Mouse (Mus musculus): ENCODE results near the gene Vill. TPM values are rescaled to one million over a fixed set of nuclear protein-coding genes. Genes with fewer than 3 reads are reported as not detected.
A peak's percentile ranks its signal among the peaks of the same experiment; 100 is the strongest.

Gene Vill
- total and polyA plus RNA-seq, 2 experiments from 2014 or later: 2.8 to 3.8 TPM

DNA sequence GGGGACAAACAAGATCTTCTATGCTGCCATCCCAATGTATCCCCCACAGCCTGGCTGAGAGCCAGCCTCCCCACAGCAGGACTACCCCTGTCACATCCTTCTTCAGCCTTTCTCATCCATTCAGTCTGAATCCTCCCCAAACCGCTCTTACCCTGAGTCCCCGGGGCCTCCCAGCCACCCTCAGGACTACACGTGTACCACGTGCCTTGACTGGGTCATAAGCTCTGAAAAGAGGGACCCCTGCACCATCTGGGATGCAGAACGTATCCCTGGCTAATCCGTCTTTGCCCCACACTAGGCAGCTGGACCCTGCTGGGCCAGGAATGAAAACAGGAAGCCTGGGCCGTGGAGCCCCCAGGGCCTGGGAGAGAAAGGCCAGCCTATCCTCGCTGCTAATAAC lies 29.5 kb downstream of the Vill start:
- H3K9me3 ChIP-seq (ENCODE audit: low read length): no peaks in the 10 kb centered on the region
- 5% methylated on average over 8 of the region's 8 CpGs for WGBS
- ATAC-seq (ENCODE audit: low FRiP score): peak; percentile 65; the same call in 1 of the 2 replicates
- H3K36me3 ChIP-seq (ENCODE audit: insufficient read depth, low read length): peaks cover 12% of the 10 kb centered on the region; the same call in 1 of the 2 replicates
- no peak overlapping the region for H3K4me3 ChIP-seq (ENCODE audit: low read depth, low read length)
- H3K4me1 ChIP-seq (ENCODE audit: insufficient read depth, low read length): no peaks in the 10 kb centered on the region
- no peak overlapping the region for H3K27ac ChIP-seq (ENCODE audit: low read depth, low read length)
- TF ChIP-seq CTCF (IDR thresholded peaks at IDR 0.05): no peak
- H3K27me3 ChIP-seq (ENCODE audit: insufficient read depth, low read length): no peaks in the 10 kb centered on the region
- DNase-seq (ENCODE audit: low spot score): peak; percentile 45
- 0 out of 2 replicates have a peak overlapping the region, but pooled peaks have one; percentile 15 for H3K9ac ChIP-seq (replicated peaks; ENCODE audit: low read length, poor library complexity, severe bottlenecking)
- no peak overlapping the region for H3K4me2 ChIP-seq (ENCODE audit: low read depth, low read length, poor library complexity, severe bottlenecking)

DNA sequence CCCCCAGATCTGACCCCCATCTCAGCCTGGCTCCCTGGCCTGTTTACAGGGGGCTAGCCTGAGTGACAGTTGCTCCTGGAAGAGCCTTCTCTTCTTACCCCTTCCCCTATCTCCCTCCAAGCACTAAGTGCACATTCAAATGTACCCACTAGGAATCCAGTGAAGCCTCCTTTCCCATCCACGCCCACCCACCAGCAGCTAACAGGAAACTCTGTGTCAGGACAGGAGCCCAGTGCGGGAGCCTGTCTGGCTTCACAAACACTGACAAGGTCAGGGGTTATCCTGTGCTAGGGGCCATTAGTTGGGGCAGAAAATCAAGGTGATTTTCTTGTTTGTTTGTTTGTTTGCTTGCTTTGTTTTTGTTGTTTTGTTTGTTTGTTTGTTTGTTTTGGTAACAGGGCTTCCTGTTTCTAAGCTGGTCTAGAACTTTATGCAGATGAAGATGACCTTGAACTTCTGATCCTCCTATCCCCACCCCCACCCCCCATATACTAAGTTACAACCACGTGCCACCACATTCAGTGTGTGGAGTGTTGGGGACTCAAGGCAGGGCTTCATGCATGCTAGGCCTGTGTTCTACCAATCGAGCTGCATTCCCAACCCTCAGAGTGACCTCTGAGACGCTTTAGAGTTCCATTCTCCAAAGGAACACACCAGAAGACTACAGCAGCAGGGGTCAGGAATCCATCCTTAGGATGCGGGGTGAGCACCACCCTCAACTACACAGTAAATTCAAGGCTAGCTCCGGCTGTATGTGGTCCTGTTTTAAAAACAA lies 30.3 kb downstream of the Vill start:
- TF ChIP-seq CTCF (IDR thresholded peaks at IDR 0.05): no peak
- WGBS: 71% methylated on average over 7 of the region's 7 CpGs
- DNase-seq (ENCODE audit: low spot score) (no peak), ATAC-seq (ENCODE audit: low FRiP score) (no peak)
- Histone ChIP-seq H3K9me3 (ENCODE audit: low read length) (no peaks in the 10 kb centered on the region), H3K36me3 (ENCODE audit: insufficient read depth, low read length) (peaks cover 12% of the 10 kb centered on the region; the same call in 1 of the 2 replicates), H3K9ac (replicated peaks; ENCODE audit: low read length, poor library complexity, severe bottlenecking) (no peak overlapping the region), H3K4me1 (ENCODE audit: insufficient read depth, low read length) (peaks cover 2% of the 10 kb centered on the region; the same call in 1 of the 2 replicates), H3K4me2 (ENCODE audit: low read depth, low read length, poor library complexity, severe bottlenecking) (no peak overlapping the region), H3K27ac (ENCODE audit: low read depth, low read length) (no peak overlapping the region), H3K4me3 (ENCODE audit: low read depth, low read length) (no peak overlapping the region), H3K27me3 (ENCODE audit: insufficient read depth, low read length) (no peaks in the 10 kb centered on the region)

DNA sequence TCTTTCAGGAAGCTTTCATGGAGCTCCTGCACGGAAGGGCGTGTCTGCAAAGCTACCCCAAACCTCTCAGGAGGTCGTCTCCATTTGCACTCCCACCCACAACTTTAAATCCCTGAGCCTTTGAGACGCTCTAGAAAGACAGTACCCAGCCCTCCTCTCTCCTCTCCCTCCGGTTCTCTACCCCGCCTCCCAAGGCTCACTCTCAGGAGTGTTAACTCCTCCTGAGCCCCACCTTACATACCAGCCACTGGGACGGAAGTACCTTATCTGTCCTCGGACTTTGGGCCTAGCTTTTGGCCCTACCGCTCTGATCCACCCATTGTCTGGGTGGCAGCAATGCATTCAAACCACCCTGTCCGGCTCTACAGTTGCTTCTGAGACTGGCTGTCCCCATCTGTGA lies 31.4 kb downstream of the Vill start:
- Histone ChIP-seq H3K9ac (replicated peaks; ENCODE audit: low read length, poor library complexity, severe bottlenecking) (no peak overlapping the region), H3K9me3 (ENCODE audit: low read length) (no peaks in the 10 kb centered on the region), H3K4me2 (ENCODE audit: low read depth, low read length, poor library complexity, severe bottlenecking) (no peak overlapping the region), H3K4me3 (ENCODE audit: low read depth, low read length) (no peak overlapping the region), H3K27ac (ENCODE audit: low read depth, low read length) (no peak overlapping the region), H3K36me3 (ENCODE audit: insufficient read depth, low read length) (peaks cover 12% of the 10 kb centered on the region; the same call in 1 of the 2 replicates), H3K4me1 (ENCODE audit: insufficient read depth, low read length) (peaks cover 8% of the 10 kb centered on the region; the same call in 1 of the 2 replicates), H3K27me3 (ENCODE audit: insufficient read depth, low read length) (no peaks in the 10 kb centered on the region)
- DNase-seq (ENCODE audit: low spot score) (no peak), ATAC-seq (ENCODE audit: low FRiP score) (no peak)
- TF ChIP-seq CTCF (IDR thresholded peaks at IDR 0.05): no peak
- 88% methylated on average over 10 of the region's 10 CpGs for WGBS

DNA sequence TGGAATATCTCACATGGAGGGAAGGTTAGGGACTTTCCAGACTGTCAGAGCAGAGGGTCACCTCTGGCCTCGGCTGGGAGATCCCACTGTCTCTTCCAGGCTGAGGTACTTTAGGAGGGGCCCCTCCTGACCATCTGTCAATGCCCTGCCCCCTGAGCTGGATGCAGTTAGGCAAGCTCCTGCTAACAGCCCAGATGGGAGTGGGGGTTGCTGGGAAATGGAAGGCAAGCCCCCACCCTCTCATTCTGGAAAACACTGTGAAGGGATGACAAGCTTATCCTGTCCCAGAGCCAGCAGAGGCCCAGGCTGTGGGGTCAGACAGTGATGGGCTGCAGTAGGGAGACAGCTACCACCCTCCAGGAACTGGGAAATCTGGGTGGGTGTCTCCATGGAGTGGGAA lies 33.9 kb downstream of the Vill start:
- no peak overlapping the region for H3K4me2 ChIP-seq (ENCODE audit: low read depth, low read length, poor library complexity, severe bottlenecking)
- no peak for TF ChIP-seq CTCF (IDR thresholded peaks at IDR 0.05)
- DNase-seq (ENCODE audit: low spot score) (no peak), ATAC-seq (ENCODE audit: low FRiP score) (no peak)
- H3K9ac ChIP-seq (replicated peaks; ENCODE audit: low read length, poor library complexity, severe bottlenecking): no peak overlapping the region
- no peaks in the 10 kb centered on the region for H3K27me3 ChIP-seq (ENCODE audit: insufficient read depth, low read length)
- H3K36me3 ChIP-seq (ENCODE audit: insufficient read depth, low read length): peaks cover 9% of the 10 kb centered on the region; the same call in 1 of the 2 replicates
- H3K4me3 ChIP-seq (ENCODE audit: low read depth, low read length): no peak overlapping the region
- H3K27ac ChIP-seq (ENCODE audit: low read depth, low read length): no peak overlapping the region
- no peaks in the 10 kb centered on the region for H3K9me3 ChIP-seq (ENCODE audit: low read length)
- WGBS: 53% methylated on average over 1 of the region's 1 CpGs
- peaks cover 8% of the 10 kb centered on the region; the same call in 1 of the 2 replicates for H3K4me1 ChIP-seq (ENCODE audit: insufficient read depth, low read length)

DNA sequence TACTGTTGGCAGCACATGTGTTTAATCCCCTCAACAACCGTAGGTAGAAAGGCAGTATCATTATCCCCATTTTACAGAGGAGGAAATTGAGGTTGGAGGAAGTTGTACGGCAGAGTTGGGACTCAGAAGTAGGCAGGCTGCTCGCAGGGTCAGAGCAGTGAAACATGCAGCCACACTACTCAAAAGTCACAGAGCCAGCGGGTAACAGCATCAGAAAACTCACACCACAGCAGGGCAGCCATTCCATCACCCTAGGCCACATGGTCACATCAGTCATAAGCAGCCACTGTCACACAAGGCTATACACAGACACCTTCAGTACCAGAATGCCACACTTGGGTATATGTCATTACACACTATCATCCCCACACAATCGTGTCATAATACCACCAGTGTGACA lies 34.7 kb downstream of the Vill start:
- H3K9me3 ChIP-seq (ENCODE audit: low read length): no peaks in the 10 kb centered on the region
- peaks cover 4% of the 10 kb centered on the region; the same call in 1 of the 2 replicates for H3K36me3 ChIP-seq (ENCODE audit: insufficient read depth, low read length)
- H3K9ac ChIP-seq (replicated peaks; ENCODE audit: low read length, poor library complexity, severe bottlenecking): no peak overlapping the region
- DNase-seq (ENCODE audit: low spot score) (no peak), ATAC-seq (ENCODE audit: low FRiP score) (no peak)
- no peak overlapping the region for H3K4me3 ChIP-seq (ENCODE audit: low read depth, low read length)
- H3K27ac ChIP-seq (ENCODE audit: low read depth, low read length): no peak overlapping the region
- peaks cover 13% of the 10 kb centered on the region; the same call in 1 of the 2 replicates for H3K4me1 ChIP-seq (ENCODE audit: insufficient read depth, low read length)
- TF ChIP-seq CTCF (IDR thresholded peaks at IDR 0.05): no peak
- H3K27me3 ChIP-seq (ENCODE audit: insufficient read depth, low read length): peaks cover 4% of the 10 kb centered on the region; the same call in 1 of the 2 replicates
- WGBS: 87% methylated on average over 5 of the region's 5 CpGs
- no peak overlapping the region for H3K4me2 ChIP-seq (ENCODE audit: low read depth, low read length, poor library complexity, severe bottlenecking)
